Mouse (Mus musculus): ENCODE data around the gene Dhrs11.

Dhrs11 gene

DNA sequence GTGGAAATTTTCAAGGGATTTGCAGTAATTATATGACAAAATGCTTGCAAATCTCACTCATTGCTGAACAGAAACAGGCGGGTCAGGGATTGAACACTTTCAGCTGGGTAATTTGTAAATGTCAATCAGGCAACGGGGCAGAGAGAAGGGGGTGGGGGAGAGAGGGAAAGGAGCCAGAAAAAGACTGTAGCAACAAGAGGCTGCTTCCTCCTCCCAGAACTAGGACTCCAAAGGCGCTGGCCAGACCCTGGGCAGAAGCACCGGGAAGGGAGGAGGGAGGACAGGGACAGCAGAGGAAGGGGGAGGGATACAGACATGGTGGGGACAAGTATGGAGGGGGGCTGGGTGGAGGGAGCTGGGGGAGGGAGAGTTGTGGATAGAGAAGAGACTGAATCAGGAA lies 53.2 kb downstream of the Dhrs11 start:
- in situ Hi-C loops (cut with MboI; ENCODE audit: low pct_unique_long_range_greater_than_20kb in 1 of 2, low sequenced_read_pairs in 2 of 2, unreplicated experiment in 1 of 2), result no loop called here

DNA sequence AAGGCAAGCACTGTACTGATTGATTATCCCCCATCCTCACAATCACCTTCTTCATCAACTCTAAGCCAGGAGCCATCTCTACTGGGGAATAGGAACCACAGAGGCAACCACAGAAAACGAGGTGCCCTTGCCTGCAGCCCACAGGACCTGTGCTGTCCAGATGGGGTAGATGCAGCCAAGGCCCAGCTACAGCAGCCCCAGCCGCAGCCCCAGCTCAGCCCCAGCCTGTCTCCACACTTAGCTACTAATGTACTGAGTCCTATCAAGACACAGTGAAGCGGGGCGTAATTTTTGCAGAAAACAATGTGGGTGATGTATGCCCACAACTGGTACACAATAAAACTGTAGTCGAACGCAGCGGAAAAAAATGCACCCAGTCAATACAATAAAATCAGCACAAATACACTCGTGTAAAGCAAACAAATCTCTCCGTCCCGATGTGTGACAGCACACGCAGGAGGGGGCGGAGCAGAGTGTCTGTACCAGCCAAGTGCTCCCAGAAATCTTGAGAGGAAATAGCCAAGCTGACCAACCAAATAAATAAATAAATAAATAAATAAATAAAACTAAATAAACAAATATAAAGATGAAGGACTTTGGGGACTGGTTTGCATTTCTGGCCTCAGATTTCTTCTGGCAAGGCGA lies 53.8 kb downstream of the Dhrs11 start:
- in situ Hi-C loops (cut with MboI; ENCODE audit: low pct_unique_long_range_greater_than_20kb in 1 of 2, low sequenced_read_pairs in 2 of 2, unreplicated experiment in 1 of 2), result no loop called here

Data from mouse embryonic stem cell (cell line).